Mouse (Mus musculus) heart, adult 2 months (tissue): Measurements from ENCODE around the gene Cacna1c. TPM values are rescaled to one million over a fixed set of nuclear protein-coding genes. Genes with fewer than 3 reads are reported as not detected.

Source experiments
- DNase-seq, 2 experiments: peaks; one replicate each; pipeline ENCODE4 v3.0.0; 2021
- H3K27ac ChIP-seq: fragments of 200-600 bp; 2 replicates; pipeline ENCODE4 v1.8.1; 2022
- H3K27me3 ChIP-seq: fragments of 200-500 bp; 2 replicates; pipeline ENCODE4 v1.6.1; 2012; ENCODE audit warnings: mild to moderate bottlenecking, low read length, inconsistent platforms, mixed read lengths; ENCODE audit not compliant: control insufficient read depth, insufficient read depth
- H3K36me3 ChIP-seq: fragments of 200-500 bp; 2 replicates; pipeline ENCODE4 v1.6.1; 2012; ENCODE audit warnings: low read length, inconsistent platforms; ENCODE audit not compliant: control insufficient read depth, insufficient read depth
- H3K4me1 ChIP-seq: fragments of 200-500 bp; 2 replicates; pipeline ENCODE4 v1.6.1; 2011; ENCODE audit warnings: low read length; ENCODE audit not compliant: control insufficient read depth, insufficient read depth
- H3K4me3 ChIP-seq: fragments of 200-600 bp; 2 replicates; pipeline ENCODE4 v1.8.1; 2022
- H3K79me2 ChIP-seq: fragments of 200-500 bp; replicated peaks from 2 replicates; pipeline ENCODE4 v1.6.1; 2012; ENCODE audit warnings: mild to moderate bottlenecking, inconsistent platforms, low read length, moderate library complexity, mixed read lengths; ENCODE audit not compliant: control insufficient read depth, insufficient read depth
- H3K9ac ChIP-seq: fragments of 200-500 bp; 2 replicates; pipeline ENCODE4 v1.6.1; 2012; ENCODE audit warnings: low read depth, mild to moderate bottlenecking, control low read depth, inconsistent platforms, low read length, mixed read lengths
- CTCF ChIP-seq: fragments of 200-600 bp; IDR thresholded peaks from 2 replicates; pipeline ENCODE4 v1.8.1; 2022; ENCODE audit warnings: antibody characterized with exemption, mild to moderate bottlenecking, moderate library complexity
- EP300 ChIP-seq: fragments of 200-500 bp; IDR thresholded peaks from 2 replicates; pipeline ENCODE4 v1.6.1; 2011; ENCODE audit warnings: low read depth, low read length, control low read depth; ENCODE audit not compliant: insufficient read depth
- POLR2A ChIP-seq: fragments of 200-500 bp; IDR thresholded peaks from 2 replicates; pipeline ENCODE4 v1.6.1; 2011; ENCODE audit warnings: mild to moderate bottlenecking, low read depth, low read length, control low read depth; ENCODE audit not compliant: insufficient read depth
- WGBS: fragments of 180-500 bp; shearing (Covaris S2); methylation state at CpG from one replicate; pipeline ENCODE4 v1.1.7; 2018; 5-methylcytosine and 5-hydroxymethylcytosine counted together
- intact Hi-C: fragments of 180-260 bp; cut with DNase I; formaldehyde crosslinking; loops from one replicate; pipeline ENCODE4 v1.15.1; 2025
- polyA plus RNA-seq: library from polyadenylated mRNA; depleted of rRNA; stranded (reverse); fragments of >200 nt; gene quantifications from 2 replicates; pipeline ENCODE4 v1.2.3, GENCODE M21; 2012
- total RNA-seq, 2 experiments: library from RNA; stranded (reverse); gene quantifications; 2 replicates each; pipeline ENCODE4 v1.2.3; 2021

Gene Cacna1c
- total and polyA plus RNA-seq, 3 experiments = 56.8 to 228 (median 194) TPM

- intact Hi-C loops = no loop called here
- H3K27me3 ChIP-seq = no peaks in the 10 kb centered on the region
- no peak overlapping the region for H3K4me3 ChIP-seq
- 83% methylated on average over 4 of the region's 4 CpGs for WGBS
- peaks cover 2% of the 10 kb centered on the region; the same call in 1 of the 2 replicates for H3K36me3 ChIP-seq
- no peaks in the 10 kb centered on the region; the same call in 1 of the 2 replicates for H3K79me2 ChIP-seq
- H3K4me1 ChIP-seq = peaks cover 11% of the 10 kb centered on the region
- no peak for TF ChIP-seq POLR2A
- no peak for TF ChIP-seq CTCF
- no peak for TF ChIP-seq EP300
- DNase-seq = no peak
- no peak overlapping the region for H3K9ac ChIP-seq
- H3K27ac ChIP-seq = no peak overlapping the region
Observed at GRCm38 (mm10) chr6:118796393-118796792, 399.8 kb downstream of the Cacna1c start.

- DNase-seq = no peak
- peaks cover 2% of the 10 kb centered on the region; the same call in 1 of the 2 replicates for H3K36me3 ChIP-seq
- TF ChIP-seq POLR2A = no peak
- TF ChIP-seq CTCF = no peak
- TF ChIP-seq EP300 = no peak
- peaks cover 11% of the 10 kb centered on the region for H3K4me1 ChIP-seq
- H3K27me3 ChIP-seq = no peaks in the 10 kb centered on the region
- H3K27ac ChIP-seq = no peak overlapping the region
- no peak overlapping the region for H3K4me3 ChIP-seq
- intact Hi-C loops = no loop called here
- no peak overlapping the region for H3K9ac ChIP-seq
- no peaks in the 10 kb centered on the region; the same call in 1 of the 2 replicates for H3K79me2 ChIP-seq
Observed at GRCm38 (mm10) chr6:118795716-118796115, 400.5 kb downstream of the Cacna1c start.

GRCm38 (mm10) chr6:118791921-118792368, 404.3 kb downstream of the Cacna1c start:
- H3K9ac ChIP-seq = no peak overlapping the region
- no peaks in the 10 kb centered on the region for H3K27me3 ChIP-seq
- no peak overlapping the region for H3K27ac ChIP-seq
- intact Hi-C loops = no loop called here
- no peak for TF ChIP-seq CTCF
- no peak for TF ChIP-seq EP300
- no peak for TF ChIP-seq POLR2A
- H3K4me3 ChIP-seq = no peak overlapping the region
- no peaks in the 10 kb centered on the region for H3K36me3 ChIP-seq
- peaks cover 14% of the 10 kb centered on the region for H3K4me1 ChIP-seq
- no peaks in the 10 kb centered on the region; the same call in 1 of the 2 replicates for H3K79me2 ChIP-seq
- peak; percentile 55 to 78 for DNase-seq
- WGBS = 10% methylated on average over 5 of the region's 5 CpGs

GRCm38 (mm10) chr6:118787933-118788332, 408.3 kb downstream of the Cacna1c start:
- no peak overlapping the region for H3K9ac ChIP-seq
- H3K4me3 ChIP-seq = no peak overlapping the region
- no peak for TF ChIP-seq POLR2A
- no peak for TF ChIP-seq EP300
- TF ChIP-seq CTCF = no peak
- peaks cover 12% of the 10 kb centered on the region for H3K4me1 ChIP-seq
- intact Hi-C loops = no loop called here
- no peaks in the 10 kb centered on the region; the same call in 1 of the 2 replicates for H3K79me2 ChIP-seq
- no peaks in the 10 kb centered on the region for H3K36me3 ChIP-seq
- no peak overlapping the region for H3K27ac ChIP-seq
- H3K27me3 ChIP-seq = no peaks in the 10 kb centered on the region
- DNase-seq = no peak
- WGBS = 85% methylated on average over 3 of the region's 3 CpGs

GRCm38 (mm10) chr6:118780280-118780679, 415.9 kb downstream of the Cacna1c start:
- H3K4me1 ChIP-seq = no peaks in the 10 kb centered on the region; the same call in 1 of the 2 replicates
- TF ChIP-seq POLR2A = no peak
- TF ChIP-seq EP300 = no peak
- TF ChIP-seq CTCF = no peak
- no peak overlapping the region for H3K27ac ChIP-seq
- no peaks in the 10 kb centered on the region for H3K36me3 ChIP-seq
- intact Hi-C loops = no loop called here
- no peak overlapping the region for H3K4me3 ChIP-seq
- no peak overlapping the region for H3K9ac ChIP-seq
- H3K79me2 ChIP-seq = no peaks in the 10 kb centered on the region
- WGBS = 59% methylated on average over 7 of the region's 7 CpGs
- DNase-seq = no peak
- no peaks in the 10 kb centered on the region for H3K27me3 ChIP-seq

GRCm38 (mm10) chr6:118779201-118779600, 417.0 kb downstream of the Cacna1c start:
- Histone ChIP-seq H3K9ac (no peak overlapping the region), H3K27me3 (no peaks in the 10 kb centered on the region), H3K27ac (no peak overlapping the region), H3K79me2 (no peaks in the 10 kb centered on the region), H3K4me1 (no peaks in the 10 kb centered on the region; the same call in 1 of the 2 replicates), H3K36me3 (no peaks in the 10 kb centered on the region), H3K4me3 (no peak overlapping the region)
- TF ChIP-seq POLR2A (no peak), EP300 (no peak), CTCF (no peak)
- no peak for DNase-seq
- WGBS = 68% methylated on average over 8 of the region's 8 CpGs
- intact Hi-C loops = no loop called here
